Mouse (Mus musculus): ENCODE measurements around the gene Pnpla5. TPM values are rescaled to one million over a fixed set of nuclear protein-coding genes. Genes with fewer than 3 reads are reported as not detected.

Pnpla5 gene
- total RNA-seq, 2 experiments from 2014 or later = not detected

DNA sequence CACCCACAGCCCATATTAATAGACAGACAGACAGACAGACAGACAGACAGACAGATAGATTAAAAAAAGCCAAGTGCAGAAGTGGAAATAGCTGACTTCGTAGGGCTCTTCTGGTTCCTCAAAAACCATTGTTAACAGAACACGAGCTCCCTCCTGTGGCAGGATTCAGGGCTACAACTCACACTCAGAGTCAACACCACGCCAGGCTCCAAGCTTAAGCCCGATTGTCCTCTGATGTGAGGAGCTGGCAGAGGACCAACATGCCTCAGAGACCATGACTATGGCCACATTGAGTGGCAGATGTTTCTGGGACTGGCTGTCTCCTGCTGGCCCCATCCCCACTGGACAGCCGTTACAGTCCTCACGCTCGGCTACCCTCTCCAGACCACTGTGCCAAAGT, 50.7 kb downstream of the Pnpla5 start:
- intact Hi-C loops (cut with DNase I) = loop anchor here (5.0 kb wide), 1 partner anchor 555 kb away; no protein-coding TSS in a partner anchor
- DNase-seq = peak; percentile 97

DNA sequence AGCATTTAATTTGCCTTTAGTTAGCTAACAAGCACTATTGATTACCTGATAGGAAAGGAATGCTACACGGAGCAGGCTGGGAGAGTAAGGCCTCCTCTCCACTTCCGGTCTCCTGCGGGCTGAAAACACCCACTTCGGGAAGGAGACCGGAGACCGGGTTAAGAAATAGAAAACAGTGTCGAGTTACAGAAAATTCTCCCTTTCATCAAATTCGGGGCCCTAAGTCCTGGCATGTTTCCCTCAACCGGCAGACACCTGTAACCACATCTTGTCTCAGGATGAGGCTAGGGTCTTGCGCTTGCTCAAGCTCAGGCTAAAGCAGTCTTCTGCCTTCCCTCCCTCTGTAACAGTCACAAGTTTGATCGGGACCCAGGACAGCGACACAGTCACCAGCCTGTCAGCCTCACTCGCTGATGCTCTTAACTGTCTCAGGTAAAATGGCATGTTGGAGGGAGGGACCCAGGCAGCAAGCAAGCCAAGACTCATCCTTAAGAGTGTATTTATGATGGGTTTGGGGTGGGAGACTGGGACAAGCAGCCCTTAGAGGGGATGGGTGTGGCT, 52.8 kb downstream of the Pnpla5 start:
- DNase-seq = no peak
- intact Hi-C loops (cut with DNase I) = loop anchor here (5.0 kb wide), 1 partner anchor 557 kb away; no protein-coding TSS in a partner anchor

DNA sequence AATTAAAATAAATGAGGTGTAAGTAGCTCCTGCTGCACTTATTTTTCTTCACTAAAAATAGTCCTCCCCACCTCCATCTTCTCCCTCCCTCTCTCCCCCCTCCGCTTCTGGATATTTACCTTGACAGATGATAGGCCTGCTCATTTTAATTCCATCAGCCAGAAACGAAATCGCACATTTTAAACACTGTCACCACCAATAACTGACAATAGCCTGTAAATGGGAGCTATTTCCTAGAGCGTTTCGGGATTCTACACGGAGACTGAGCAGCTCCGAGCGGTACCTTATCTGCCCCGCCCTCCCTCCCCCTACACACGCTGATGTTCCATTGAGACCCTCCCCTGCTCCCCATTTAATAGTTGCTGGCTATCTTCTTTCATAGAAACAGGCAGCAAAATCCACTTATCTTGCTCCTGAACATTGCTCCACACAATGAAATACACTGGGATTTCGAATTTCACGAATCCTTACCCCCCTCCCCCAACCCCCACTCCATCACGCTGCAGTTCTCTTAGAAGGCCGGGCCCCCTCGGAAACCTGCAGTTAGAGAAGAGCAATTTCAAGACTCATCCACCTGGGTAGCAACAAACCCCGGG, 53.4 kb downstream of the Pnpla5 start:
- intact Hi-C loops (cut with DNase I) = loop anchor here (5.0 kb wide), 1 partner anchor 558 kb away; no protein-coding TSS in a partner anchor

DNA sequence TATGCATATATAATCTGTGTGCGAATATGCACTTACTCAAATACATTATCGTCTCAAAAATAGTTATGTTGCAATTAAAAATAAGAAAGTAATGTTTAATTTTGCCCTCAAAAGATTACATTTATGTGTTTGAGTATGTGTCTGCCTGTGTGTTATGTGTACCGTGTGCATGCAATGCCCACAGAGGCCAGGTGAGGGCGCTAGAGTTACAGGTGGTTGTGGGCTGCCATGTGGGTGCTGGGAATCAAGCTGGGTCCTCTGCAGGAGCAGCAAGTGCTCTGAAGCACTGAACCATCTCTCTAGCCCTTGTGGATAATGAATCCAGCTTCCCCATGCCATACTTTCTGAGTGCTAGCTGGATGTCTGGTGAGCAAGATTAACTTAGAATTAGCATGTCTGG, 57.3 kb downstream of the Pnpla5 start:
- intact Hi-C loops (cut with DNase I) = no loop called here
- no peak for DNase-seq

More for the DNA sequence above, 53.4 kb downstream of the Pnpla5 start:
- DNase-seq = no peak

DNA sequence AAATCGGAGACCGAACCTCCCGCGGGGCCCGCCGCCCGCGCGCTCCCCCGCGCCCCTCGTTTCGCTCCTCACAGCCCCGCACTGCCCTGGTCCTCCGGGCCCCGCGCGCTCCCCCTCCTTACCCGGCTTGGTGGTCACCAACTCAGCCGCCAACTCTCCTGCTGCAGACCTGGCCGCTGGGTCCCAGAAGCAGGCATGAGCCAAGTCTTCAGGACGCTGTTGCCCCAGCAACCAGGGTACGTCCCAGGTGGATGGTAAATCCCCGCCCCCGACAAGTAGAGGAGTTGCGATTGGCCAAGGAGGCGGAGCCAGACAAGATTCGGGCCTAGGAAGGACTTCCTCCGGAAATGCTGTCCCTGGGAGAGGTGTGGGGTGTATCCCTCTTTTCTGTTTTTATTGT, 57.8 kb downstream of the Pnpla5 start, which contains the start of gene Efcab6:
Gene Efcab6 (minus strand): TSS at position 240 of the 400 bp plus-strand sequence.
- intact Hi-C loops (cut with DNase I) = no loop called here
- peak; percentile 74 for DNase-seq

Small RNAs within 50 kb of the gene (microRNA-seq; reads per million reads assigned to microRNA genes)
- gene Mir6392 = not detected

Other genes starting within 250 kb of the Pnpla5 start
- gene Efcab6, start 57.8 kb downstream of the Pnpla5 start, total RNA-seq (2021) = 10 to 100 TPM; 20.4 to 24.1 TPM
- gene Sult4a1, start 17.4 kb downstream of the Pnpla5 start, total RNA-seq (2021) = 100 to 1,000 TPM; 171 to 184 TPM
- 10 to 100 TPM; 12.6 to 13.1 TPM for gene Pnpla3, start 44.7 kb upstream of the Pnpla5 start, total RNA-seq (2021)
- gene Samm50, start 69.1 kb upstream of the Pnpla5 start, total RNA-seq (2021) = 10 to 100 TPM; 91.1 to 93.9 TPM
- gene Parvb, start 108.9 kb upstream of the Pnpla5 start, total RNA-seq (2021) = 10 to 100 TPM; 28.0 to 30.4 TPM
- 1 to 10 TPM; 2.1 to 2.7 TPM for gene Parvg, start 200.9 kb upstream of the Pnpla5 start, total RNA-seq (2021)